Mouse (Mus musculus) heart, embryonic 16.5 days (tissue): ENCODE measurements around the gene Gtf2e1. TPM values are rescaled to one million over a fixed set of nuclear protein-coding genes. Genes with fewer than 3 reads are reported as not detected.

Experiments used
- ATAC-seq: fragments of 200-750 bp; cut with Nextera tagmentation; replicated peaks from 2 replicates; pipeline ENCODE4 v1.8.0; 2017; ENCODE audit warnings: moderate number of reproducible peaks; ENCODE audit not compliant: insufficient read depth, low FRiP score; ENCODE audit errors: extremely low read depth
- H3K27ac ChIP-seq: fragments of 300-500 bp; sonication (generic); 2 replicates; pipeline ENCODE4 v1.5.1; 2014; ENCODE audit warnings: mild to moderate bottlenecking, low read length, control low read depth, moderate library complexity
- H3K27me3 ChIP-seq: fragments of 300-500 bp; sonication (generic); 2 replicates; pipeline ENCODE4 v1.6.1; 2014; ENCODE audit warnings: low read length, mixed read lengths; ENCODE audit not compliant: control insufficient read depth, insufficient read depth
- H3K36me3 ChIP-seq: fragments of 300-500 bp; sonication (generic); 2 replicates; pipeline ENCODE4 v1.6.1; 2014; ENCODE audit not compliant: control insufficient read depth, insufficient read depth
- H3K4me1 ChIP-seq: fragments of 300-500 bp; sonication (generic); 2 replicates; pipeline ENCODE4 v1.6.1; 2014; ENCODE audit warnings: low read length, mixed read lengths; ENCODE audit not compliant: control insufficient read depth, insufficient read depth
- H3K4me2 ChIP-seq: fragments of 300-500 bp; sonication (generic); 2 replicates; pipeline ENCODE4 v1.6.1; 2014; ENCODE audit warnings: low read depth, mild to moderate bottlenecking, control low read depth, low read length
- H3K4me3 ChIP-seq: fragments of 300-500 bp; sonication (generic); 2 replicates; pipeline ENCODE4 v1.5.1; 2014; ENCODE audit warnings: mild to moderate bottlenecking, control low read depth, low read length
- H3K9ac ChIP-seq: fragments of 300-500 bp; sonication (generic); 2 replicates; pipeline ENCODE4 v1.6.1; 2014; ENCODE audit warnings: low read length, control low read depth
- H3K9me3 ChIP-seq: fragments of 300-500 bp; sonication (generic); replicated peaks from 2 replicates; pipeline ENCODE4 v1.6.1; 2016; ENCODE audit warnings: low read length; ENCODE audit not compliant: control insufficient read depth
- WGBS: fragments of 180-500 bp; shearing (Covaris S2); extraction: QIAGEN DNeasy Blood & Tissue Kit; methylation state at CpG from one replicate; pipeline ENCODE4 v1.1.7; 2014; 5-methylcytosine and 5-hydroxymethylcytosine counted together
- polyA plus RNA-seq: library from polyadenylated mRNA; unstranded; fragments of >200 nt; fragmentation: Nextera tagmentation; extraction: Ambion mirVana; gene quantifications from 2 replicates; pipeline ENCODE4 v1.2.1, GENCODE M21; 2015

Gene Gtf2e1
- polyA plus RNA-seq, 1 experiment from 2014 or later, result 20.9 TPM

- Histone ChIP-seq H3K9ac (no peak overlapping the region), H3K4me3 (no peak overlapping the region), H3K4me1 (peaks cover 8% of the 10 kb centered on the region), H3K9me3 (no peaks in the 10 kb centered on the region), H3K36me3 (no peaks in the 10 kb centered on the region), H3K27ac (no peak overlapping the region), H3K4me2 (no peak overlapping the region), H3K27me3 (no peaks in the 10 kb centered on the region)
- 70% methylated on average over 1 of the region's 1 CpGs for WGBS
- ATAC-seq, result no peak
These were observed 40.0 kb upstream of the Gtf2e1 start for GRCm38 (mm10) chr16:37579591-37579990.

- Histone ChIP-seq H3K9me3 (peaks cover 7% of the 10 kb centered on the region), H3K36me3 (peaks cover 10% of the 10 kb centered on the region; the same call in 1 of the 2 replicates), H3K27me3 (no peaks in the 10 kb centered on the region), H3K27ac (no peak overlapping the region), H3K4me1 (no peaks in the 10 kb centered on the region), H3K9ac (no peak overlapping the region), H3K4me3 (no peak overlapping the region), H3K4me2 (no peak overlapping the region)
- ATAC-seq, result no peak
- WGBS, result 56% methylated on average over 3 of the region's 3 CpGs
These were observed 35.7 kb upstream of the Gtf2e1 start for GRCm38 (mm10) chr16:37575325-37575724.

- no peaks in the 10 kb centered on the region for H3K4me1 ChIP-seq
- peaks cover 7% of the 10 kb centered on the region for H3K9me3 ChIP-seq
- H3K27ac ChIP-seq, result no peak overlapping the region
- no peak overlapping the region for H3K4me2 ChIP-seq
- 92% methylated on average over 5 of the region's 5 CpGs for WGBS
- H3K36me3 ChIP-seq, result peaks cover 10% of the 10 kb centered on the region; the same call in 1 of the 2 replicates
- H3K27me3 ChIP-seq, result no peaks in the 10 kb centered on the region
- ATAC-seq, result no peak
- H3K9ac ChIP-seq, result no peak overlapping the region
- no peak overlapping the region for H3K4me3 ChIP-seq
These were observed 33.5 kb upstream of the Gtf2e1 start for GRCm38 (mm10) chr16:37573061-37573460.

- 92% methylated on average over 12 of the region's 12 CpGs for WGBS
These were observed 32.6 kb upstream of the Gtf2e1 start for GRCm38 (mm10) chr16:37572117-37572754.

GRCm38 (mm10) chr16:37571554-37571953 lies 32.0 kb upstream of the Gtf2e1 start:
- Histone ChIP-seq H3K4me1 (no peaks in the 10 kb centered on the region), H3K27me3 (no peaks in the 10 kb centered on the region), H3K4me3 (no peak overlapping the region), H3K27ac (no peak overlapping the region), H3K4me2 (no peak overlapping the region), H3K9ac (no peak overlapping the region), H3K36me3 (peaks cover 13% of the 10 kb centered on the region; the same call in 1 of the 2 replicates), H3K9me3 (peaks cover 7% of the 10 kb centered on the region)
- no peak for ATAC-seq
- WGBS, result 86% methylated on average over 3 of the region's 3 CpGs

More at GRCm38 (mm10) chr16:37572117-37572754, 32.6 kb upstream of the Gtf2e1 start:
- no peak for ATAC-seq
- Histone ChIP-seq H3K4me1 (no peaks in the 10 kb centered on the region), H3K36me3 (peaks cover 13% of the 10 kb centered on the region; the same call in 1 of the 2 replicates), H3K27me3 (no peaks in the 10 kb centered on the region), H3K4me3 (no peak overlapping the region), H3K9ac (no peak overlapping the region), H3K4me2 (no peak overlapping the region), H3K9me3 (peaks cover 7% of the 10 kb centered on the region), H3K27ac (no peak overlapping the region)

GRCm38 (mm10) chr16:37567113-37568050 lies 27.8 kb upstream of the Gtf2e1 start:
- no peak overlapping the region for H3K4me3 ChIP-seq
- H3K9me3 ChIP-seq, result no peaks in the 10 kb centered on the region
- no peaks in the 10 kb centered on the region for H3K27me3 ChIP-seq
- 0 out of 2 replicates have a peak, but pooled peaks cover 5% of the 10 kb centered on the region for H3K4me1 ChIP-seq
- no peak overlapping the region for H3K4me2 ChIP-seq
- H3K36me3 ChIP-seq, result peaks cover 12% of the 10 kb centered on the region; the same call in 1 of the 2 replicates
- H3K9ac ChIP-seq, result no peak overlapping the region
- H3K27ac ChIP-seq, result no peak overlapping the region
- no peak for ATAC-seq
- 76% methylated on average over 12 of the region's 12 CpGs for WGBS

GRCm38 (mm10) chr16:37566107-37566506 lies 26.5 kb upstream of the Gtf2e1 start:
- Histone ChIP-seq H3K9me3 (no peaks in the 10 kb centered on the region), H3K4me1 (0 out of 2 replicates have a peak, but pooled peaks cover 5% of the 10 kb centered on the region), H3K36me3 (peaks cover 8% of the 10 kb centered on the region; the same call in 1 of the 2 replicates), H3K4me2 (no peak overlapping the region), H3K9ac (no peak overlapping the region), H3K4me3 (no peak overlapping the region), H3K27ac (no peak overlapping the region), H3K27me3 (no peaks in the 10 kb centered on the region)
- no peak for ATAC-seq
- 80% methylated on average over 6 of the region's 6 CpGs for WGBS

GRCm38 (mm10) chr16:37565117-37565516 lies 25.5 kb upstream of the Gtf2e1 start:
- Histone ChIP-seq H3K4me1 (0 out of 2 replicates have a peak, but pooled peaks cover 5% of the 10 kb centered on the region), H3K9ac (no peak overlapping the region), H3K27me3 (no peaks in the 10 kb centered on the region), H3K9me3 (no peaks in the 10 kb centered on the region), H3K36me3 (peaks cover 10% of the 10 kb centered on the region; the same call in 1 of the 2 replicates), H3K4me2 (no peak overlapping the region), H3K4me3 (no peak overlapping the region), H3K27ac (no peak overlapping the region)
- no peak for ATAC-seq
- WGBS, result 19% methylated on average over 1 of the region's 1 CpGs

GRCm38 (mm10) chr16:37562961-37563360 lies 23.4 kb upstream of the Gtf2e1 start:
- Histone ChIP-seq H3K9me3 (peaks cover 3% of the 10 kb centered on the region), H3K27me3 (no peaks in the 10 kb centered on the region), H3K36me3 (peaks cover 21% of the 10 kb centered on the region), H3K4me1 (0 out of 2 replicates have a peak, but pooled peaks cover 5% of the 10 kb centered on the region), H3K9ac (no peak overlapping the region), H3K4me3 (no peak overlapping the region), H3K4me2 (no peak overlapping the region), H3K27ac (no peak overlapping the region)
- no peak for ATAC-seq
- 89% methylated on average over 5 of the region's 5 CpGs for WGBS
